Mouse (Mus musculus) CH12F3 (cell line): ENCODE results near the gene 0610040J01Rik.
"Not testable (repeated sequence)": the region's sequence is repeated elsewhere in the genome, so short reads cannot be mapped to it uniquely, and the experiment has no call there.

Experiments used
- in situ Hi-C: fragments of 300-500 bp; cut with MboI; formaldehyde crosslinking; loops from 2 replicates; pipeline ENCODE4 v1.14.3; 2020; ENCODE audit warnings: low sequenced_read_pairs

The 0610040J01Rik gene

DNA sequence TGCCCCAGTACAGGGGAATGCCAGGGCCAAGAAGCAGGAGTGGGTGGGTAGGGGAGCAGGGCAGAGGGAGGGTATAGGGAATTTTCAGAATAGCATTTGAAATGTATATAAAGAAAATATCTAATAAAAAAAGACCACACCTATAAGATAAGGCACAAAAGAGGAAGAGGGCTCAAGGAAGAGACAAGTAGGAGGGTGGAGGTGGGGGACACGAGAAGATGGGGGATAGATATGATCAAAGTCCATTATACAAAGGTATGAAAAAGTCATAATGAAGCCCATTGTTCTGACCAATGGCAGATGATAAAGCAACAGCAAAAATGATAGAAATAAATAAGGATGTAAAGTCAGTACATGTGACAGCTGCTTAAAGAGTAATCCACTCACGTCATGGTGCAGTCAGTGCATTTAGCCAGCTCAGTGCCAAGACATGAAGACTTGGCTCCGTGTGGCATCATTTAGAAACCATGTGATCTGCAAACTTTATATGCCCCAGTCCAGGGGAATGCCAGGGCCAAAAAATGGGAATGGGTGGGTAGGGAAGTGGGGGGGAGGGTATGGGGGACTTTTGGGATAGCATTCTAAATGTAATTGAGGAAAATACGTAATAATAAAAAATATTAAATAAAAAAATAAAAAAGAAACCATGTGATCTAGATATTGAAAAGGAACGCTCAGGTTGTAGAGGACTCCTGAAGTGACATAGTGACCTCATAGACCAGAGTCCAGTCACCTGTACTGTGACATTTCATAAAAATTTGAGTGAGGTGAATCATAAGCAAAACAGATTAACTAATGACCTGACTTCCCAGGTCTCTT lies 85.0 kb downstream of the 0610040J01Rik start:
- in situ Hi-C loops, result not testable (repeated sequence)

DNA sequence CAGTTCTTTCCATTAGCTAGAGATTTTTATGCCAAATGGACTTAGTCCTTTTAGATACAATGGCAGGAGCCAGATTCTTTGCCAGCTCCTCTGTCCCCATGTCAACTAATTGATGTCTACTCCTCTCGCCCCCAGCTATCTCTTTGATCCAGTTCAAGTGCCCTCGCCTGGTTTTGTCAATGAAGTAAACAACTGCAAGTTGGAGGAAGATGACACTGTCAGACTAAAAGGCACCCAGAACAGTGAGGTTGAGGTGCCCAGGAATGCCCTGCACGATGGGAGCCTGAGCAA lies 85.6 kb downstream of the 0610040J01Rik start:
- in situ Hi-C loops, result no loop called here

- in situ Hi-C loops, result loop anchor here (25.0 kb wide), 1 partner anchor 359 kb away; no protein-coding TSS in a partner anchor
Measured at GRCm38 (mm10) chr5:63903329-63903728, 91.2 kb downstream of the 0610040J01Rik start.

DNA sequence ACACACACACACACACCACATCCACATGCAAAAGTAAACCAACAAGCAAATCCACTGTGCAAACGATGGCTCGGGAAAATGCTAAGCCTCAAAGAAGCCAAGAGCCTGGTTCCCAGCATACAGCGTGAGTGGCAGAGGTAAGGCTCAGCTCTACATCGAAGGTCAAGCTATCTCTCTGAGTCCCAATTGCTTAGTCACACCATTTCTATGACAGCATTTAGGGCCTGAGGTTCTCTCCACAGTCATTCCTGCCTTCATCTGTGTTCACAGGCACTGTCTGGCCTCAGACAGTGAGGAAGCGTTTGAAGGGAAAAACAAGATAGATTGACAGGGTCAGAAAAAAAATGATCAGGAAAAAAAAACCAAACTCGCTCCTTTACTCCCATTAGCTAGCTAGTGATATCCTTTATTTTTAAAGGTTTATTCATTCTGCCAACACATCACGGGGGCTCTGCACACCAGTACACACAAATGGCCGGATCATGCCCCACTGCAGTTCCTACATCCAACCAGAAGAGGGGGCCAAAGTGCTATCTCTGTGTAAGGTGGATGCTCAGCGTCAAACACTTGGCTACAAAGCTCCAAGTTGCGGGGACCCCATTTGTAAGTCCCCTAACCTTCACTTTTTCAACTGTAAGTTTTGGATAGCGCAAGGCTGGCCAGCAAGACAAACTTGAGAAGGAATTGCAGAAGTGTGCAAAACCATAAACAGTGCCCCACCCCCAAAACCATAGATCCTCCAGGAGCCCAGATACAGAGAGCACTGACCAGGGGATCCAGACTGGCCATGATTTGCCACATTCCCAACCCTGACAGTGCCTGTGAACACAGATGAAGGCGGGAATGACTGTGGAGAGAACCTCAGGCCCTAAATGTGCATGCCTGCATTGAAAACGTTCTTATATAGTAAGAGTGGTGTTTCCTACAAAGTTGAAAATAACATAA lies 94.3 kb downstream of the 0610040J01Rik start:
- in situ Hi-C loops, result loop anchor here (5.0 to 25.0 kb wide), 2 partner anchors 166 to 356 kb away; no protein-coding TSS in a partner anchor

GRCm38 (mm10) chr5:63907513-63907912 lies 95.3 kb downstream of the 0610040J01Rik start:
- in situ Hi-C loops, result loop anchor here (5.0 to 25.0 kb wide), 2 partner anchors 165 to 355 kb away; no protein-coding TSS in a partner anchor

- in situ Hi-C loops, result loop anchor here (25.0 kb wide), 1 partner anchor 352 kb away; no protein-coding TSS in a partner anchor
Measured at GRCm38 (mm10) chr5:63910171-63910960, 98.2 kb downstream of the 0610040J01Rik start.

- in situ Hi-C loops, result loop anchor here (25.0 kb wide), 1 partner anchor 347 kb away; no protein-coding TSS in a partner anchor
Measured at GRCm38 (mm10) chr5:63914896-63915295, 102.7 kb downstream of the 0610040J01Rik start.

- in situ Hi-C loops, result loop anchor here (25.0 kb wide), 1 partner anchor 346 kb away; no protein-coding TSS in a partner anchor
Measured at GRCm38 (mm10) chr5:63916457-63917139, 104.4 kb downstream of the 0610040J01Rik start.

DNA sequence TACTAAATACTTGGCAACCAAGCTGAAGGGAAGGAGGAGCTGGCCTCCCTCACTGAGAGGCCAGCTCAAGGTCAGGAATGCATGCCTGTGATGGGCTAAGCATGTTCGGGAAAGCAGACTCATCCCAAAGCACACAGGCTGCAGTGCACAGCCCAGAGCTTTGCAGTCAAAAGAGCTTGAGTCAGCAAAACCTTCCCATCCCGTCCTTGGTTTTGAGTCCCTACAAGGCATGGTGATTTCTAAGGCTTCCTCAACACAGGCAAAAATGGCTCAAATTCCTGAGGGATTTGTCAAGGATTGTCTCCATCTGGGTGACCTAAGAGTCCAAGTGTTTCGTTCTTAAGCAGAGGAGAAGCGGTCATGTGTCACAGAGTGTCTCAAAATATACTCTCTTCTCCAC lies 106.0 kb downstream of the 0610040J01Rik start:
- in situ Hi-C loops, result loop anchor here (25.0 kb wide), 1 partner anchor 344 kb away; no protein-coding TSS in a partner anchor

DNA sequence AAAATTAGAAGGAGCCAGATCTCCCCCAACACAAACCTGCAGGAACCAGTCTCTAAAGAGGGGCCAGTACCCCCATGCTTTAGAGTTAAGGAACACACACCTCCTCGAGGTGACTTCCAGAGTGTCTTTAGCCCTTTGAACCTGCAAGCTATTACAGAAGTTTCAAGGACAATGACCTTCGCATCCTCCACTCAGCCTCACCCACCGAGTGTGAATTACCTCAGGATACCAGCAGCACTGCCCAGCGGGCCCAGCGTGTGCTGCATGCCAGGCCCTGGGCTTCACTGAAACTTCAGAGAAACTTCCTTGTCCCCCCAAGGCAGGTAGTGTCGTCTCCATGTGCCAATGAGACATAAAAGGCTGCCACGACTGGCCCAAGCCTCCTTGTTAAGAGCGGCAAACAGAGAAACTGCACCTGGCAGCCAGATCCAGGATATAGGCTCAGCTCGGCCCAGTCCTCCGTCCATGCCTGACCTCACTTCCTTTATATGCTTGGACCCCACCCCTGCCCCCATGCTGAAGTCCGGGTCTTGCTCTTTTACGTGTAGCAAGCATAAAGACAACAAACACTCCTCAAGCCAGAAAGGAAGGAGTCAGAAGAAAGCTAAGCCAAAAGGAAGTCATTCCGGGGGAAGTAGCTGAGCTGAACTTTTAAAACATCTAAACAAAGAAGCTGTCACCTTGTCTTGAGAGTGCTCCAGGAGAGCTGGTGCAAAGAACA lies 111.3 kb downstream of the 0610040J01Rik start:
- in situ Hi-C loops, result loop anchor here (25.0 kb wide), 1 partner anchor 339 kb away; no protein-coding TSS in a partner anchor

GRCm38 (mm10) chr5:63925035-63925628 lies 113.0 kb downstream of the 0610040J01Rik start:
- in situ Hi-C loops, result no loop called here

- in situ Hi-C loops, result no loop called here
Measured at GRCm38 (mm10) chr5:63930824-63931358, 118.7 kb downstream of the 0610040J01Rik start.

- in situ Hi-C loops, result no loop called here
Measured at GRCm38 (mm10) chr5:63932829-63933228, 120.7 kb downstream of the 0610040J01Rik start.

DNA sequence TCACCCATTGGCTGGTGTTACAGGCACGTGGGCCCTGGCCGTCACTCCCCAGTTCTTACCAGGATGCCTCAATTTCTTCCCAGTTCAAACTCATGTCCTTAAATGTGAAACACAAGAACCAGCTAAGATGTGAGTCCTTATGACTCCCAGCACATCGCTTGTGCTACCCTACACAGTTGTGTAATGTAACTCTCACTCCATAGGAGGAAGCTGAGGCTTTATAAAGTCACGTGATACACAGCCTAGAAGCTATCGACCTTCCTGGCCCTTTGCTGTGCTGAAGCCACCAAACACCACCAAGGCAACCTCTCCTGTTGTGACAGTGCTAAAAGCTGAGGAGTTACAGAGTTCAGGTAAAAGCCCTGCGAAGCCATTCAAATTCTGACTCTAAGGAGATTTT lies 123.4 kb downstream of the 0610040J01Rik start:
- in situ Hi-C loops, result no loop called here

- in situ Hi-C loops, result no loop called here
Measured at GRCm38 (mm10) chr5:63936740-63937139, 124.6 kb downstream of the 0610040J01Rik start.

GRCm38 (mm10) chr5:63938575-63938974 lies 126.4 kb downstream of the 0610040J01Rik start:
- in situ Hi-C loops, result no loop called here

DNA sequence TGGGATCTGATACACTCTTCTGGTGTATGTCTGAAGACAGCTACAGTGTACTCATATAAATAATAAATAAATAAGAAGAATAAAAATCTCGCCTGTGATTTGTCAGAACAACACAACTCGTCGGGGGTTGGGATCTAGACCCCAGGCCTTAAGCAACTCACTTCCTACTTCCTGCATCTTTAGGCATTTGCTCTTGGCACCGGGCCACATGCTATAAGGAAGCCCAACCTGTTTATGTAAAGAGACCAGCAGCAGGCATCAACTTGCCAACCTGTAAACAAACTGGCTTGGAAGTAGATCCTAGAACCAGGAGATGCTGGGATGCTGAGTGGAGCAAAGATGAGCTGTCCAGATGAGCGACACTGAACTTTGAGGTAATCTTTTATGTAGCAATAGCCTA lies 129.7 kb downstream of the 0610040J01Rik start:
- in situ Hi-C loops, result no loop called here

DNA sequence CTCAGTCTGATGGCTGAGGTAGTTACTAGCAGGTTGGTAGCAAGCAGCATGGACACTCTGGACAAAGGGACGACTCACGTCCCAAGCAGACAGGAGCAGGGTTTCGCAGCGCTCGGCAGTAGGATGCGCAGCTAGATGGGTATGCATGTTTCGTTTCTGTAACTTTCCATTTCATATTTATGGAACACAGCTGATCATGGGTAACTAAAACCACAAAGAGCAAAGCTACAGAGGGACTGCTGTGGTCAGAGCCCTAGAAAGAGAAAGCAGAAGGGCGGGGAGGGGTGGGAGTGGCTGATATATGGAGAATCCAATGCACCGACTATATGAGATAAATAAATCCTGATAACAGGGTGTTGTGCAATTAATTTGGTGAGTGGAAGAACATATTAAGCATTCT lies 131.1 kb downstream of the 0610040J01Rik start:
- in situ Hi-C loops, result no loop called here
